ENCODE assay signal across 15 mouse cellular contexts in genomic region chr12:112937906-112938305, GRCm38 (mm10). TPM values are rescaled to one million over a fixed set of nuclear protein-coding genes. Genes with fewer than 3 reads are reported as not detected.
DNase-seq lines count a peak whose midpoint lies in the region; ATAC-seq lines count a peak whose summit lies in the region.
"Had no signal": no experiment of that assay in that cellular context is flagged by ENCODE, and none has a peak within 500 bp of the region (broad histone marks: within the 10 kb centered on the region; RNA-seq: fewer than 3 reads in every experiment).

No protein-coding gene starts in this region.

- H3K27me3 ChIP-seq in hindbrain, embryonic 10.5 days (ENCODE audit: insufficient read depth, poor library complexity, severe bottlenecking): peaks cover 5% of the 10 kb centered on the region; the same call in 1 of the 2 replicates
- no peaks in the 10 kb centered on the region for H3K27me3 ChIP-seq in hindbrain, embryonic 11.5 days (ENCODE audit: control insufficient read depth, insufficient read depth, low read length)
- no peaks in the 10 kb centered on the region for H3K27me3 ChIP-seq in neural tube, embryonic 13.5 days
- no peaks in the 10 kb centered on the region for H3K27me3 ChIP-seq in limb, embryonic 13.5 days
- no peaks in the 10 kb centered on the region for H3K27me3 ChIP-seq in intestine, embryonic 15.5 days (replicated peaks)
- H3K27me3 ChIP-seq: embryonic facial prominence, embryonic 12.5 days had no signal

- H3K4me1 ChIP-seq in hindbrain, embryonic 10.5 days (replicated peaks): peaks cover 65% of the 10 kb centered on the region
- H3K4me1 ChIP-seq in hindbrain, embryonic 11.5 days (replicated peaks; ENCODE audit: control insufficient read depth, insufficient read depth, low read length): peaks cover 5% of the 10 kb centered on the region; the same call in 1 of the 2 replicates
- peaks cover 45% of the 10 kb centered on the region for H3K4me1 ChIP-seq in neural tube, embryonic 13.5 days (replicated peaks)
- peaks cover 41% of the 10 kb centered on the region for H3K4me1 ChIP-seq in limb, embryonic 13.5 days
- peaks cover 34% of the 10 kb centered on the region for H3K4me1 ChIP-seq in intestine, embryonic 15.5 days (replicated peaks)

- H3K4me3 ChIP-seq in hindbrain, embryonic 10.5 days: no peak overlapping the region
- H3K4me3 ChIP-seq in hindbrain, embryonic 11.5 days (ENCODE audit: low read depth, low read length): no peak overlapping the region
- no peak overlapping the region for H3K4me3 ChIP-seq in neural tube, embryonic 13.5 days
- no peak overlapping the region for H3K4me3 ChIP-seq in limb, embryonic 13.5 days
- no peak overlapping the region for H3K4me3 ChIP-seq in intestine, embryonic 15.5 days (replicated peaks)
- H3K4me3 ChIP-seq: embryonic facial prominence, embryonic 12.5 days; limb, embryonic 15.5 days had no signal

- no peaks in the 10 kb centered on the region for H3K9me3 ChIP-seq in hindbrain, embryonic 10.5 days
- no peaks in the 10 kb centered on the region for H3K9me3 ChIP-seq in hindbrain, embryonic 11.5 days (ENCODE audit: control insufficient read depth, low read length)
- H3K9me3 ChIP-seq in neural tube, embryonic 13.5 days: no peaks in the 10 kb centered on the region
- H3K9me3 ChIP-seq in limb, embryonic 13.5 days: no peaks in the 10 kb centered on the region
- no peaks in the 10 kb centered on the region for H3K9me3 ChIP-seq in intestine, embryonic 15.5 days
- H3K9me3 ChIP-seq: embryonic facial prominence, embryonic 12.5 days; limb, embryonic 15.5 days had no signal

- no peak overlapping the region for H3K4me2 ChIP-seq in hindbrain, embryonic 11.5 days (replicated peaks; ENCODE audit: low read depth, low read length)
- no peak overlapping the region for H3K4me2 ChIP-seq in neural tube, embryonic 13.5 days
- H3K4me2 ChIP-seq in limb, embryonic 13.5 days (replicated peaks): no peak overlapping the region
- no peak overlapping the region for H3K4me2 ChIP-seq in intestine, embryonic 15.5 days (replicated peaks)
- H3K4me2 ChIP-seq: embryonic facial prominence, embryonic 12.5 days; limb, embryonic 15.5 days had no signal

- no peak for DNase-seq in hindbrain, embryonic 10.5 days (ENCODE audit: low spot score)
- DNase-seq in hindbrain, embryonic 11.5 days (ENCODE audit: low spot score): no peak
- DNase-seq in neural tube, embryonic 10.5 days (ENCODE audit: extremely low spot score, low spot score): no peak
- peak; percentile 37 for DNase-seq in Muller cell, postnatal 12 days (ENCODE audit: inconsistent ontology term)
- DNase-seq in spleen, adult 18-20 months: no peak
- DNase-seq: adrenal gland, adult 2 months; cerebellum, adult 11 months; heart, postnatal 4 days; kidney, postnatal 25 days had no signal

- no peaks in the 10 kb centered on the region for H3K36me3 ChIP-seq in hindbrain, embryonic 10.5 days
- H3K36me3 ChIP-seq in hindbrain, embryonic 11.5 days (ENCODE audit: control insufficient read depth, insufficient read depth, low read length): no peaks in the 10 kb centered on the region
- no peaks in the 10 kb centered on the region for H3K36me3 ChIP-seq in neural tube, embryonic 13.5 days
- no peaks in the 10 kb centered on the region for H3K36me3 ChIP-seq in limb, embryonic 13.5 days
- H3K36me3 ChIP-seq in intestine, embryonic 15.5 days: no peaks in the 10 kb centered on the region
- H3K36me3 ChIP-seq: embryonic facial prominence, embryonic 12.5 days; limb, embryonic 15.5 days had no signal

- H3K9ac ChIP-seq in hindbrain, embryonic 11.5 days (ENCODE audit: low read depth, low read length): no peak overlapping the region
- H3K9ac ChIP-seq in neural tube, embryonic 13.5 days: 0 out of 2 replicates have a peak overlapping the region, but pooled peaks have one; percentile 34
- H3K9ac ChIP-seq in limb, embryonic 13.5 days: no peak overlapping the region; the same call in 1 of the 2 replicates
- H3K9ac ChIP-seq in intestine, embryonic 15.5 days: no peak overlapping the region
- H3K9ac ChIP-seq: embryonic facial prominence, embryonic 12.5 days; limb, embryonic 15.5 days had no signal

- no peak for ATAC-seq in hindbrain, embryonic 11.5 days (ENCODE audit: low FRiP score)
- ATAC-seq in neural tube, embryonic 13.5 days (ENCODE audit: low read depth): no peak
- ATAC-seq in limb, embryonic 13.5 days (ENCODE audit: low FRiP score, low read depth): peak; percentile 20; the same call in 1 of the 2 replicates
- no peak for ATAC-seq in intestine, embryonic 15.5 days

- peak overlapping the region; percentile 35 for H3K27ac ChIP-seq in hindbrain, embryonic 10.5 days
- no peak overlapping the region for H3K27ac ChIP-seq in hindbrain, embryonic 11.5 days (ENCODE audit: low read depth, low read length)
- no peak overlapping the region for H3K27ac ChIP-seq in neural tube, embryonic 13.5 days (replicated peaks)
- peak overlapping the region; percentile 44; the same call in 1 of the 2 replicates for H3K27ac ChIP-seq in limb, embryonic 13.5 days
- no peak overlapping the region for H3K27ac ChIP-seq in intestine, embryonic 15.5 days
- H3K27ac ChIP-seq: limb, embryonic 15.5 days; macrophage had no signal

- WGBS in hindbrain, embryonic 10.5 days: 49% methylated on average over 9 of the region's 9 CpGs
- WGBS in hindbrain, embryonic 11.5 days: 59% methylated on average over 9 of the region's 9 CpGs
- WGBS in neural tube, embryonic 13.5 days: 49% methylated on average over 9 of the region's 9 CpGs
- 22% methylated on average over 9 of the region's 9 CpGs for WGBS in limb, embryonic 13.5 days
- WGBS in intestine, embryonic 15.5 days: 41% methylated on average over 9 of the region's 9 CpGs

RNA-seq across cellular contexts. Expression of gene Nudt14, which starts 4.0 kb away (rescaled TPM):
- polyA plus RNA-seq in hindbrain, embryonic 10.5 days (2016; fragmentation: Nextera tagmentation; extraction: Ambion mirVana): 79.5 and 83.0 TPM in 2 replicates
- polyA plus RNA-seq in hindbrain, embryonic 11.5 days (2014; fragmentation: Nextera tagmentation; extraction: Ambion mirVana): 57.3 and 69.9 TPM in 2 replicates
- polyA plus RNA-seq in neural tube, embryonic 13.5 days (2015; fragmentation: Nextera tagmentation; extraction: Ambion mirVana): 55.1 and 74.8 TPM in 2 replicates
- polyA plus RNA-seq in limb, embryonic 13.5 days (2015; fragmentation: Nextera tagmentation; extraction: Ambion mirVana): 83.8 and 88.9 TPM in 2 replicates
- polyA plus RNA-seq in intestine, embryonic 15.5 days (2015; fragmentation: Nextera tagmentation; extraction: Ambion mirVana): 91.3 and 94.7 TPM in 2 replicates

RNA-seq across cellular contexts. Expression of gene Jag2, which starts 8.3 kb away (rescaled TPM):
- 4.7 and 4.8 TPM in 2 replicates for polyA plus RNA-seq in hindbrain, embryonic 10.5 days (2016; fragmentation: Nextera tagmentation; extraction: Ambion mirVana)
- polyA plus RNA-seq in hindbrain, embryonic 11.5 days (2014; fragmentation: Nextera tagmentation; extraction: Ambion mirVana): 4.2 and 4.7 TPM in 2 replicates
- 8.6 and 9.6 TPM in 2 replicates for polyA plus RNA-seq in neural tube, embryonic 13.5 days (2015; fragmentation: Nextera tagmentation; extraction: Ambion mirVana)
- polyA plus RNA-seq in limb, embryonic 13.5 days (2015; fragmentation: Nextera tagmentation; extraction: Ambion mirVana): 5.9 and 7.8 TPM in 2 replicates
- polyA plus RNA-seq in intestine, embryonic 15.5 days (2015; fragmentation: Nextera tagmentation; extraction: Ambion mirVana): 3.7 and 4.1 TPM in 2 replicates

RNA-seq across cellular contexts. Expression of gene Btbd6, which starts 38.4 kb away (rescaled TPM):
- polyA plus RNA-seq in hindbrain, embryonic 10.5 days (2016; fragmentation: Nextera tagmentation; extraction: Ambion mirVana): 22.8 and 27.2 TPM in 2 replicates
- 25.6 and 26.8 TPM in 2 replicates for polyA plus RNA-seq in hindbrain, embryonic 11.5 days (2014; fragmentation: Nextera tagmentation; extraction: Ambion mirVana)
- polyA plus RNA-seq in neural tube, embryonic 13.5 days (2015; fragmentation: Nextera tagmentation; extraction: Ambion mirVana): 35.0 and 41.4 TPM in 2 replicates
- 26.7 and 27.5 TPM in 2 replicates for polyA plus RNA-seq in limb, embryonic 13.5 days (2015; fragmentation: Nextera tagmentation; extraction: Ambion mirVana)
- polyA plus RNA-seq in intestine, embryonic 15.5 days (2015; fragmentation: Nextera tagmentation; extraction: Ambion mirVana): 19.5 and 22.4 TPM in 2 replicates

Comparison
In these comparisons a context has a peak if more than half of its experiments do, and no peak if none do; other contexts are left out.
1. H3K27ac ChIP-seq: peak in hindbrain, embryonic 10.5 days (single experiment) and limb, embryonic 13.5 days (single experiment); none in hindbrain, embryonic 11.5 days (single experiment), neural tube, embryonic 13.5 days (single experiment) and intestine, embryonic 15.5 days (single experiment).